Mouse (Mus musculus): ENCODE data around the gene Lrr1.

GRCm38 (mm10) chr12:69175975-69176374 lies 7.4 kb downstream of the Lrr1 start:
- no peak for TF ChIP-seq CTCF (IDR thresholded peaks at IDR 0.05; ENCODE audit: borderline replicate concordance, insufficient read depth, low read length)
- no peak for TF ChIP-seq POLR2A (IDR thresholded peaks at IDR 0.05; ENCODE audit: low read depth, low read length)
